8 mouse cellular contexts compared by ENCODE assay signal in genomic region chr2:163657975-163658886, GRCm38 (mm10). TPM values are rescaled to one million over a fixed set of nuclear protein-coding genes. Genes with fewer than 3 reads are reported as not detected.
DNase-seq lines count a peak whose midpoint lies in the region; ATAC-seq lines count a peak whose summit lies in the region.

Pkig (plus strand) TSS chr2:163658386.

- peaks cover 5% of the 10 kb centered on the region; the same call in 1 of the 2 replicates for H3K4me1 ChIP-seq in intestine, embryonic 16.5 days (ENCODE audit: control insufficient read depth, insufficient read depth, low read length)
- H3K4me1 ChIP-seq in limb, embryonic 10.5 days: peaks cover 23% of the 10 kb centered on the region
- H3K4me1 ChIP-seq in midbrain, embryonic 12.5 days: peaks cover 18% of the 10 kb centered on the region

- H3K9me3 ChIP-seq in intestine, embryonic 16.5 days (ENCODE audit: control insufficient read depth, low read length): no peaks in the 10 kb centered on the region
- H3K9me3 ChIP-seq in limb, embryonic 10.5 days (replicated peaks): no peaks in the 10 kb centered on the region
- no peaks in the 10 kb centered on the region for H3K9me3 ChIP-seq in midbrain, embryonic 12.5 days

- peak within 1 kb of the TSS; percentile 77 for H3K4me2 ChIP-seq in intestine, embryonic 16.5 days (ENCODE audit: low read depth, low read length)
- H3K4me2 ChIP-seq in midbrain, embryonic 12.5 days (replicated peaks): peak within 1 kb of the TSS; percentile 60

- DNase-seq in layer of hippocampus, adult 11-12 months (ENCODE audit: low spot score): peak; percentile 83
- no peak for DNase-seq in layer of hippocampus, adult 9-10 months (ENCODE audit: low spot score)
- peak; percentile 88 for DNase-seq in embryo, embryonic 9.5 days (ENCODE audit: extremely low spot score)
- DNase-seq in gonadal fat pad, adult 2 months (ENCODE audit: low read depth): no peak
- peak; percentile 94 for DNase-seq in limb, embryonic 10.5 days (ENCODE audit: low spot score)
- DNase-seq in skeletal muscle tissue, adult 2 months (ENCODE audit: low read depth, low spot score): peak; percentile 80

- peak within 1 kb of the TSS; percentile 83 for H3K27ac ChIP-seq in intestine, embryonic 16.5 days (ENCODE audit: low read length)
- H3K27ac ChIP-seq in limb, embryonic 10.5 days: peak within 1 kb of the TSS; percentile 94
- H3K27ac ChIP-seq in midbrain, embryonic 12.5 days (replicated peaks): peak within 1 kb of the TSS; percentile 72

- under 1% methylated on average over 71 of the region's 71 CpGs for WGBS in intestine, embryonic 16.5 days
- WGBS in limb, embryonic 10.5 days: under 1% methylated on average over 71 of the region's 71 CpGs
- under 1% methylated on average over 65 of the region's 71 CpGs for WGBS in midbrain, embryonic 12.5 days

- peak within 1 kb of the TSS; percentile 87 for H3K9ac ChIP-seq in intestine, embryonic 16.5 days (ENCODE audit: low read depth, low read length)
- peak within 1 kb of the TSS; percentile 60 for H3K9ac ChIP-seq in midbrain, embryonic 12.5 days (replicated peaks)

- peak; percentile 90 for ATAC-seq in intestine, embryonic 16.5 days
- peak; percentile 92 for ATAC-seq in midbrain, embryonic 12.5 days (ENCODE audit: low FRiP score, low read depth)

- H3K27me3 ChIP-seq in intestine, embryonic 16.5 days (replicated peaks; ENCODE audit: control insufficient read depth, insufficient read depth, low read length): no peaks in the 10 kb centered on the region
- no peaks in the 10 kb centered on the region for H3K27me3 ChIP-seq in limb, embryonic 10.5 days (ENCODE audit: low read depth, poor library complexity, severe bottlenecking)
- no peaks in the 10 kb centered on the region for H3K27me3 ChIP-seq in midbrain, embryonic 12.5 days

- no peaks in the 10 kb centered on the region for H3K36me3 ChIP-seq in intestine, embryonic 16.5 days (ENCODE audit: control insufficient read depth, insufficient read depth, low read length)
- H3K36me3 ChIP-seq in limb, embryonic 10.5 days: peaks cover 5% of the 10 kb centered on the region; the same call in 1 of the 2 replicates
- H3K36me3 ChIP-seq in midbrain, embryonic 12.5 days: no peaks in the 10 kb centered on the region

- H3K4me3 ChIP-seq in intestine, embryonic 16.5 days (ENCODE audit: low read length): peak within 1 kb of the TSS; percentile 85
- peak within 1 kb of the TSS; percentile 74 for H3K4me3 ChIP-seq in limb, embryonic 10.5 days
- peak within 1 kb of the TSS; percentile 61 for H3K4me3 ChIP-seq in midbrain, embryonic 12.5 days

RNA-seq across cellular contexts. Expression of gene Pkig, which starts in this region (rescaled TPM):
- 79.3 and 88.5 TPM in 2 replicates for polyA plus RNA-seq in gonadal fat pad, adult 2 months (2012; rRNA removed)
- polyA plus RNA-seq in intestine, embryonic 16.5 days (2015; fragmentation: Nextera tagmentation; extraction: Ambion mirVana): 115 and 122 TPM in 2 replicates
- 191 and 204 TPM in 2 replicates for polyA plus RNA-seq in limb, embryonic 10.5 days (2016; fragmentation: Nextera tagmentation; extraction: Ambion mirVana)
- polyA plus RNA-seq in midbrain, embryonic 12.5 days (2016; fragmentation: Nextera tagmentation; extraction: Ambion mirVana): 120 and 125 TPM in 2 replicates

Comparison
In these comparisons a context has a peak if more than half of its experiments do, and no peak if none do; other contexts are left out.
1. DNase-seq: peak in layer of hippocampus, adult 11-12 months (single experiment), embryo, embryonic 9.5 days (single experiment), limb, embryonic 10.5 days (single experiment) and skeletal muscle tissue, adult 2 months (single experiment); none in layer of hippocampus, adult 9-10 months (single experiment) and gonadal fat pad, adult 2 months (single experiment).
2. Peak in every context shown above with its lines, with median percentiles within 50 percentile points of each other: H3K27ac ChIP-seq and H3K4me3 ChIP-seq.